Mouse (Mus musculus) ES-E14 (cell line): ENCODE data around the gene Gsx2. TPM values are rescaled to one million over a fixed set of nuclear protein-coding genes. Genes with fewer than 3 reads are reported as not detected.

Experiments used
- DNase-seq: peaks from one replicate; pipeline ENCODE4 v3.0.0-alpha.2; 2013; ENCODE audit warnings: low read depth, low spot score
- H3K27ac ChIP-seq: 2 replicates; pipeline ENCODE4 v1.5.1; 2012; ENCODE audit warnings: low read depth, mild to moderate bottlenecking, low read length, moderate library complexity, mixed read lengths; ENCODE audit not compliant: poor library complexity, insufficient read depth, severe bottlenecking
- H3K36me3 ChIP-seq: 2 replicates; pipeline ENCODE4 v1.6.1; 2012; ENCODE audit warnings: mild to moderate bottlenecking, low read length, moderate library complexity, mixed read lengths; ENCODE audit not compliant: control insufficient read depth, poor library complexity, insufficient read depth, severe bottlenecking
- H3K4me1 ChIP-seq, 2 experiments: fragments of 150-350 bp in 1 of 2; sonication (generic) in 1 of 2; 2 replicates each; pipeline ENCODE4 v1.6.1; 2012; ENCODE audit warnings: low read length in 2 of 2, mild to moderate bottlenecking in 1 of 2, mixed read lengths in 1 of 2; ENCODE audit not compliant: control insufficient read depth in 2 of 2, insufficient read depth in 2 of 2, poor library complexity in 1 of 2
- H3K4me3 ChIP-seq, 2 experiments: fragments of 150-350 bp in 1 of 2; sonication (generic) in 1 of 2; 2 replicates each; pipeline ENCODE4 v1.5.1; 2012; ENCODE audit warnings: low read length in 2 of 2, low read depth in 1 of 2, mild to moderate bottlenecking in 1 of 2, mixed read lengths in 1 of 2; ENCODE audit not compliant: insufficient read depth in 1 of 2, poor library complexity in 1 of 2, severe bottlenecking in 1 of 2
- H3K9ac ChIP-seq: 2 replicates; pipeline ENCODE4 v1.6.1; 2012; ENCODE audit warnings: low read depth, mild to moderate bottlenecking, low read length, mixed read lengths; ENCODE audit not compliant: poor library complexity, insufficient read depth, severe bottlenecking
- H3K9me3 ChIP-seq: fragments of 150-350 bp; sonication (generic); 2 replicates; pipeline ENCODE4 v1.6.1; 2012; ENCODE audit warnings: low read depth, mild to moderate bottlenecking, low read length; ENCODE audit not compliant: control insufficient read depth, insufficient read depth
- CHD2 ChIP-seq: IDR thresholded peaks from 2 replicates; pipeline ENCODE4 v1.6.1; 2014; ENCODE audit warnings: mild to moderate bottlenecking, low read depth, low read length, inconsistent platforms
- HCFC1 ChIP-seq: IDR thresholded peaks from 2 replicates; pipeline ENCODE4 v1.6.1; 2012; ENCODE audit warnings: low read length, inconsistent platforms, borderline replicate concordance; ENCODE audit not compliant: insufficient read depth
- MAFK ChIP-seq: IDR thresholded peaks from 2 replicates; pipeline ENCODE4 v1.6.1; 2014; ENCODE audit warnings: mild to moderate bottlenecking, low read depth, low read length, inconsistent platforms; ENCODE audit not compliant: insufficient read depth
- ZC3H11A ChIP-seq: IDR thresholded peaks from 2 replicates; pipeline ENCODE4 v1.6.1; 2012; ENCODE audit warnings: low read depth, mild to moderate bottlenecking, inconsistent platforms, low read length, borderline replicate concordance
- ZNF384 ChIP-seq: IDR thresholded peaks from 2 replicates; pipeline ENCODE4 v1.6.1; 2012; ENCODE audit warnings: low read depth, low read length, inconsistent platforms
- in situ Hi-C, 2 experiments: fragments of 600-800 bp; cut with MboI; formaldehyde crosslinking; loops; one replicate each; pipeline ENCODE4 v1.15.1; 2025; ENCODE audit warnings: low sequenced_read_pairs in 2 of 2, inconsistent platforms in 1 of 2; ENCODE audit not compliant: unreplicated experiment in 2 of 2
- total RNA-seq: library from RNA; depleted of rRNA; stranded (reverse); fragments of 300-350 nt; gene quantifications from 2 replicates; pipeline ENCODE4 v1.2.3, GENCODE M21; 2012

Gene Gsx2
- total RNA-seq, 1 experiment: not detected

- no peak overlapping the region for H3K4me3 ChIP-seq
- DNase-seq: no peak
- no peaks in the 10 kb centered on the region for H3K36me3 ChIP-seq
- H3K9ac ChIP-seq: no peak overlapping the region
- peaks cover 7 to 14% of the 10 kb centered on the region in 2 experiments for H3K4me1 ChIP-seq
- TF ChIP-seq ZC3H11A: no peak
- TF ChIP-seq MAFK: no peak
- no peak for TF ChIP-seq HCFC1
- TF ChIP-seq CHD2: no peak
- no peaks in the 10 kb centered on the region for H3K9me3 ChIP-seq
- in situ Hi-C loops: no loop called here
- H3K27ac ChIP-seq: no peak overlapping the region
These were observed 10.5 kb downstream of the Gsx2 start for GRCm38 (mm10) chr5:75085906-75086305.

DNA sequence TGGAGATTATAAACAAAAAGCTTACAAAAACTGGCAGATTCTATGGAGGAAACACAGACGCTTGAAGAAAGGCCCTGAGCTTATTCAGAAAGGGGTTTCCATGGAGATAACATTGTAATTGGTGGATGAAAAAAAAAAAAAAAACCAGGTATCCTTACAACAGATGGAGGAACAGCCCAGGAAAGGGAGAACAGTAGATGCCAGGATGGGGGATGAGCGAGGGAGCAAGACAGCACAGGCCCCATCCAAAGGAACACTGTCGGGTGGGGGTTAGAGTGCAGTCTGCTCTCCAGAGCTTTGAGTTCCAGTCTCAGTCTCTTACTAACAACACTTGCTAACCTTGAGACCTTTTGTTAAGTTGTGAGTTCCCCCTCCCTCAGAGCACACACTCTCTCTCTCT lies 31.1 kb downstream of the Gsx2 start:
- Histone ChIP-seq H3K9me3 (no peaks in the 10 kb centered on the region), H3K4me1 (peaks cover 1% of the 10 kb centered on the region in 2 experiments; a peak in 2 of 4 replicates), H3K36me3 (no peaks in the 10 kb centered on the region), H3K27ac (no peak overlapping the region), H3K4me3 (no peak overlapping the region), H3K9ac (no peak overlapping the region)
- DNase-seq: no peak
- TF ChIP-seq ZNF384 (peak; percentile 48; the same call in 1 of the 2 replicates), CHD2 (no peak)
- in situ Hi-C loops: no loop called here

DNA sequence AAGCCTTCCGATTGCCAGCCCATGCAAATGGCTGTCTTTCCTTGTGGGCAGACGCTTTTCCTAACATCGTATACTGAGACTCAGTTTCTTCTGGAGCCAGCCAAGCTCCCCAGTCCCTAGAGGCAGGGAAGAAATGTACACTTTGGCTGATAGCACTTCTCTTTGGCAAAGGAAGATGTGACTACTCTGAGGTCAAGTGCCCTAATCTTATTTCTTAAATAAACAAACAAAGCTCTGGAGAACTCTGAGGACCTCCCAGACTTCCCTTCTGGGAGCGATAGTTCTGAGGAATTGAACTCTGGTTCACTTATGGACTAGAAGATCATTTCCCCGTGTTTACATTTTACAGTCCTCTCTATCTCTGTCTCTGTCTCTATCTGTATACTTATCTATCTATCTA lies 34.0 kb downstream of the Gsx2 start:
- TF ChIP-seq ZNF384 (no peak), CHD2 (no peak), HCFC1 (no peak), MAFK (no peak), ZC3H11A (no peak)
- Histone ChIP-seq H3K36me3 (no peaks in the 10 kb centered on the region), H3K27ac (no peak overlapping the region), H3K4me3 (no peak overlapping the region), H3K9ac (no peak overlapping the region), H3K9me3 (no peaks in the 10 kb centered on the region), H3K4me1 (peaks cover 1% of the 10 kb centered on the region in 2 experiments; a peak in 2 of 4 replicates)
- no peak for DNase-seq
- in situ Hi-C loops: no loop called here

GRCm38 (mm10) chr5:75111781-75112180 lies 36.4 kb downstream of the Gsx2 start:
- no peak overlapping the region for H3K27ac ChIP-seq
- no peaks in the 10 kb centered on the region for H3K36me3 ChIP-seq
- H3K4me1 ChIP-seq: peaks cover 1% of the 10 kb centered on the region in 2 experiments; a peak in 2 of 4 replicates
- H3K4me3 ChIP-seq: no peak overlapping the region
- no peak for TF ChIP-seq CHD2
- TF ChIP-seq ZC3H11A: no peak
- TF ChIP-seq HCFC1: no peak
- no peak for TF ChIP-seq ZNF384
- TF ChIP-seq MAFK: no peak
- no peak overlapping the region for H3K9ac ChIP-seq
- in situ Hi-C loops: no loop called here
- no peaks in the 10 kb centered on the region for H3K9me3 ChIP-seq
- no peak for DNase-seq

GRCm38 (mm10) chr5:75118840-75119239 lies 43.4 kb downstream of the Gsx2 start:
- Histone ChIP-seq H3K27ac (no peak overlapping the region), H3K9ac (no peak overlapping the region), H3K36me3 (no peaks in the 10 kb centered on the region), H3K4me3 (no peak overlapping the region), H3K4me1 (no peaks in the 10 kb centered on the region), H3K9me3 (no peaks in the 10 kb centered on the region)
- no peak for TF ChIP-seq ZNF384
- TF ChIP-seq ZC3H11A: 0 out of 2 replicates have a peak, but pooled peaks have one; percentile 12
- in situ Hi-C loops: no loop called here
- DNase-seq: peak; percentile 85
